Mouse (Mus musculus) heart, postnatal 0 days (tissue): Measurements from ENCODE around the gene Zbtb8os.

ENCODE experiments used
- CTCF ChIP-seq: IDR thresholded peaks from 2 replicates; pipeline ENCODE4 v1.5.1; 2016; ENCODE audit warnings: antibody characterized with exemption, control low read depth, low read depth
- EP300 ChIP-seq: IDR thresholded peaks from 2 replicates; pipeline ENCODE4 v1.6.1; 2016; ENCODE audit warnings: antibody characterized with exemption, low read depth

DNA sequence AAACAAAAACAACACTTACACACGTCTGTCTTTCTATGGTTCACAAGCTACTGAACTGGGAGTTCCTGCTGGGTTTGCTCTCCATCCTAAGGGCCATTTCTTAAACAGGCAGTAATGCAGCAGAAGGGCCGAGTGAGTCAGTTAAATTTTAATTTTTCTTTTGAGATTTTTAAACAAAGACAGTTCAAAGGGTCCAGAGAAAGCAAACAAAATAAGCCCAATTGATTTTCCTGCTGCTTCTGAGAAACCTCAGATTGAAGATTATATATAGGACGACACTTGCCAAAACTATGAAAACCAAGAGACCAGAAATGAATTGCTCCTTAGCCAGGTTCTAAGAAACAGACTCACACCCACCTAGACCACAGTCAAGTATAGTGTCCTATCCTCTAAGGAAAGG, 21.6 kb upstream of the Zbtb8os start:
- no peak for TF ChIP-seq CTCF
- TF ChIP-seq EP300 = no peak
